Comparison of ENCODE assay signal across 8 mouse cellular contexts in the genomic region with DNA sequence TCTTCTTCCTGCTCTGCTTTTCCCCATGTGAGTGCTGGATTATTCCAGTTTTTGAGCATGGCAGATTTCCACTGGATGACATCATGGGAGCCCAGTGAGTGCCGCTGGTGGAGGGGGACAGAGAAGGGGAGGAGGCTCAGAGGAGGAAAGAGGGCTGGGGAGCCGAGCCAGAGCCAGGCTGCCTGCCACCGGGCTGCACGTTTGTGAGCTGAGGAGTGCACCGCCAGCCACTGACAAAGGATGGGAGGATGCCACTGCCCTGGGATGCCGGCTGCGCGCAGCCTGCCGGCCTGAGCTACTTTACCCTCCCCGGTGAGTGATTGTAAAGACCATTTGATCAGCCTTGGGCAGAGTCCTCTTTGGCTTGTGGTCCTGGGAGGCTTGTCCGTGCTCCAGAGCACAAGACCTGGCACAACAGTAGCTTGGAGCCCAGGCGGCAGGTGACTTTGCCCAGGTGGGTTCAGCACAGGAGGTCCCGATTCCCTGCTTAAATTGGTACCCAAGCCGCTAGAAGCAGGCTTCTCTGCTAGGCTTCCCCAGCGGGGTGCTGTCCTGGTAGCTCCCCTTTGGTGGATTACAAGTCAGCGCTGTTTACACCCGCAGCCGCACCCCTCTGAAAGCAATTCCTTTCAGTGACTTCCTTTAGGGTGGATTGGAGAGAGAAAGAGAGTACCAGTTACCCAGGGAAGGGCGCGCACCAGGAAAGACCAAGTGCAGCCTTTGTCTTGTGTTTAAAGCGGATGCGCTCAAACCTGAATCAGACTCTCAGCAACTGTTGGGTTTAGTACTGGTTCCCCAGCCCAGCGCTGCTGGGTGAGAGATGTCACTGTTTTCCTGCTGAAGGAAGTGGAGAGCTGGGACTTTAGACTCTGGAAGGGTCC. TPM values are rescaled to one million over a fixed set of nuclear protein-coding genes. Genes with fewer than 3 reads are reported as not detected.
DNase-seq lines count a peak whose midpoint lies in the region; ATAC-seq and TF ChIP-seq lines count a peak whose summit lies in the region.

A gene (plus strand): TSS at position 30 of the 881 bp plus-strand sequence.

- peak; percentile 95 for ATAC-seq in neural tube, embryonic 13.5 days (ENCODE audit: low read depth)
- no peak for ATAC-seq in megakaryocyte-erythroid progenitor cell, adult 5-6 weeks (replicated peaks; ENCODE audit: low FRiP score, low TSS enrichment, poor library complexity, severe bottlenecking)

- peak within 1 kb of the TSS; percentile 65 for H3K4me3 ChIP-seq in left cerebral cortex, adult 2 months
- peak within 1 kb of the TSS; percentile 50 for H3K4me3 ChIP-seq in neural tube, embryonic 13.5 days

- under 1% methylated on average over 23 of the region's 23 CpGs for WGBS in neural tube, embryonic 13.5 days

- peaks cover 5% of the 10 kb centered on the region; the same call in 1 of the 2 replicates for H3K4me1 ChIP-seq in neural tube, embryonic 13.5 days (replicated peaks)

- TF ChIP-seq CTCF in left cerebral cortex, adult 2 months (IDR thresholded peaks at IDR 0.05) = no peak

- peak within 1 kb of the TSS; percentile 57 for H3K4me2 ChIP-seq in neural tube, embryonic 13.5 days

- H3K27me3 ChIP-seq in neural tube, embryonic 13.5 days = peaks cover 12% of the 10 kb centered on the region

- intact Hi-C loops in left cerebral cortex, adult 2 months (cut with DNase I) = loop anchor here (5.0 to 10.0 kb wide), 2 partner anchors 456 to 827 kb away; no protein-coding TSS in a partner anchor

- H3K36me3 ChIP-seq in neural tube, embryonic 13.5 days = no peaks in the 10 kb centered on the region

- H3K9me3 ChIP-seq in neural tube, embryonic 13.5 days = no peaks in the 10 kb centered on the region

- peak; percentile 66 for DNase-seq in ES-CJ7 (ENCODE audit: low read depth, low spot score)
- DNase-seq in cerebellum, adult 8-10 months = peak; percentile 6
- peak; percentile 57 to 84 for DNase-seq in frontal cortex, adult 2 months (ENCODE audit: extremely low spot score in 1 of 2, low spot score in 1 of 2)
- peak; percentile 70 to 74 for DNase-seq in left cerebral cortex, adult 2 months (ENCODE audit: extremely low spot score in 1 of 2, low spot score in 2 of 2)
- no peak for DNase-seq in urinary bladder, postnatal 25 days (ENCODE audit: low spot score)
- DNase-seq in kidney, postnatal 25 days = no peak

- peak within 1 kb of the TSS; percentile 73 for H3K9ac ChIP-seq in neural tube, embryonic 13.5 days

- peak within 1 kb of the TSS; percentile 89 for H3K27ac ChIP-seq in left cerebral cortex, adult 2 months
- H3K27ac ChIP-seq in neural tube, embryonic 13.5 days (replicated peaks) = peak within 1 kb of the TSS; percentile 70

RNA-seq across cellular contexts. Expression of the gene that starts here (rescaled TPM):
- 9.8 and 12.4 TPM in 2 replicates for polyA plus RNA-seq in frontal cortex, adult 2 months (2012; rRNA removed)
- total RNA-seq in left cerebral cortex, adult 2 months (2021) = 10 to 100 TPM; 37.0 to 41.5 TPM
- polyA plus RNA-seq in neural tube, embryonic 13.5 days (2015; fragmentation: Nextera tagmentation; extraction: Ambion mirVana) = 21.5 and 23.8 TPM in 2 replicates
- total RNA-seq in megakaryocyte-erythroid progenitor cell, adult 5-6 weeks (2014; fragmentation: Nextera tagmentation) = 0.22 TPM in 1 of 2 replicates, not detected in the other
- total RNA-seq in megakaryocyte-erythroid progenitor cell, adult 5-6 weeks (2017) = 0.34 and 1.4 TPM in 2 replicates

Comparison
In these comparisons a context has a peak if more than half of its experiments do, and no peak if none do; other contexts are left out.
1. RNA of the gene that starts here (total RNA-seq): 37.0 to 41.5 TPM in left cerebral cortex, adult 2 months; 0.22 to 1.4 TPM in megakaryocyte-erythroid progenitor cell, adult 5-6 weeks; every median in the first group is over 10 times any median in the second.
2. DNase-seq: peak in ES-CJ7 (single experiment), cerebellum, adult 8-10 months (single experiment), frontal cortex, adult 2 months (2 of 2) and left cerebral cortex, adult 2 months (2 of 2); none in urinary bladder, postnatal 25 days (single experiment) and kidney, postnatal 25 days (0 of 2).